Mouse (Mus musculus): ENCODE results near the gene Crtc1. TPM values are rescaled to one million over a fixed set of nuclear protein-coding genes. Genes with fewer than 3 reads are reported as not detected.
A peak's percentile ranks its signal among the peaks of the same experiment; 100 is the strongest.

The Crtc1 gene
- polyA plus RNA-seq, 1 experiment from 2014 or later: 21.0 TPM

GRCm38 (mm10) chr8:70373397-70374317, 65.7 kb downstream of the Crtc1 start, which contains the start of gene Comp:
Gene Comp, plus strand, starts transcription at chr8:70373558.
- Histone ChIP-seq H3K27me3 (peaks cover 82% of the 10 kb centered on the region), H3K27ac (no peak within 1 kb of the TSS), H3K4me1 (peaks cover 45% of the 10 kb centered on the region), H3K4me2 (peak within 1 kb of the TSS; percentile 77), H3K9ac (0 out of 2 replicates have a peak within 1 kb of the TSS, but pooled peaks have one; percentile 9), H3K4me3 (replicated peaks) (peak within 1 kb of the TSS; percentile 47), H3K36me3 (no peaks in the 10 kb centered on the region), H3K9me3 (replicated peaks) (no peaks in the 10 kb centered on the region)
- WGBS: 3% methylated on average over 47 of the region's 47 CpGs
- no peak for ATAC-seq (replicated peaks; ENCODE audit: low FRiP score)

GRCm38 (mm10) chr8:70371951-70372350, 67.4 kb downstream of the Crtc1 start:
- no peak overlapping the region for H3K4me3 ChIP-seq (replicated peaks)
- no peak overlapping the region for H3K27ac ChIP-seq
- H3K36me3 ChIP-seq: no peaks in the 10 kb centered on the region
- no peak for ATAC-seq (replicated peaks; ENCODE audit: low FRiP score)
- H3K27me3 ChIP-seq: peaks cover 65% of the 10 kb centered on the region
- no peaks in the 10 kb centered on the region for H3K9me3 ChIP-seq (replicated peaks)
- 22% methylated on average over 6 of the region's 6 CpGs for WGBS
- no peak overlapping the region for H3K4me2 ChIP-seq
- peaks cover 45% of the 10 kb centered on the region for H3K4me1 ChIP-seq
- no peak overlapping the region for H3K9ac ChIP-seq

GRCm38 (mm10) chr8:70370476-70370875, 68.9 kb downstream of the Crtc1 start:
- peaks cover 33% of the 10 kb centered on the region for H3K4me1 ChIP-seq
- ATAC-seq (replicated peaks; ENCODE audit: low FRiP score): no peak
- no peak overlapping the region for H3K4me2 ChIP-seq
- no peaks in the 10 kb centered on the region for H3K9me3 ChIP-seq (replicated peaks)
- H3K9ac ChIP-seq: no peak overlapping the region
- H3K36me3 ChIP-seq: no peaks in the 10 kb centered on the region
- H3K27me3 ChIP-seq: peaks cover 50% of the 10 kb centered on the region
- H3K4me3 ChIP-seq (replicated peaks): no peak overlapping the region
- 84% methylated on average over 7 of the region's 7 CpGs for WGBS
- no peak overlapping the region for H3K27ac ChIP-seq

- Histone ChIP-seq H3K9me3 (replicated peaks) (no peaks in the 10 kb centered on the region), H3K36me3 (no peaks in the 10 kb centered on the region), H3K4me2 (no peak overlapping the region), H3K27ac (no peak overlapping the region), H3K4me3 (replicated peaks) (no peak overlapping the region), H3K9ac (no peak overlapping the region), H3K4me1 (peaks cover 4% of the 10 kb centered on the region), H3K27me3 (peaks cover 14% of the 10 kb centered on the region)
- 66% methylated on average over 5 of the region's 5 CpGs for WGBS
- ATAC-seq (replicated peaks; ENCODE audit: low FRiP score): no peak
Observed at GRCm38 (mm10) chr8:70366588-70366987, 72.8 kb downstream of the Crtc1 start.

GRCm38 (mm10) chr8:70364066-70364465, 75.3 kb downstream of the Crtc1 start:
- ATAC-seq (replicated peaks; ENCODE audit: low FRiP score): peak; percentile 37
- Histone ChIP-seq H3K9ac (no peak overlapping the region), H3K27ac (no peak overlapping the region), H3K9me3 (replicated peaks) (no peaks in the 10 kb centered on the region), H3K4me3 (replicated peaks) (no peak overlapping the region), H3K36me3 (no peaks in the 10 kb centered on the region), H3K4me1 (peaks cover 4% of the 10 kb centered on the region), H3K4me2 (no peak overlapping the region), H3K27me3 (peaks cover 4% of the 10 kb centered on the region; the same call in 1 of the 2 replicates)
- 39% methylated on average over 5 of the region's 5 CpGs for WGBS

GRCm38 (mm10) chr8:70361484-70362032, 77.8 kb downstream of the Crtc1 start:
- WGBS: 72% methylated on average over 10 of the region's 10 CpGs
- no peak overlapping the region for H3K27ac ChIP-seq
- no peak overlapping the region for H3K4me2 ChIP-seq
- no peaks in the 10 kb centered on the region for H3K9me3 ChIP-seq (replicated peaks)
- ATAC-seq (replicated peaks; ENCODE audit: low FRiP score): no peak
- no peak overlapping the region for H3K9ac ChIP-seq
- no peaks in the 10 kb centered on the region for H3K36me3 ChIP-seq
- H3K27me3 ChIP-seq: peaks cover 4% of the 10 kb centered on the region; the same call in 1 of the 2 replicates
- no peak overlapping the region for H3K4me3 ChIP-seq (replicated peaks)
- H3K4me1 ChIP-seq: peaks cover 4% of the 10 kb centered on the region

GRCm38 (mm10) chr8:70360769-70361168, 78.6 kb downstream of the Crtc1 start:
- ATAC-seq (replicated peaks; ENCODE audit: low FRiP score): no peak
- no peak overlapping the region for H3K4me3 ChIP-seq (replicated peaks)
- no peaks in the 10 kb centered on the region for H3K36me3 ChIP-seq
- H3K4me2 ChIP-seq: no peak overlapping the region
- H3K27me3 ChIP-seq: peaks cover 4% of the 10 kb centered on the region; the same call in 1 of the 2 replicates
- H3K9me3 ChIP-seq (replicated peaks): no peaks in the 10 kb centered on the region
- H3K27ac ChIP-seq: no peak overlapping the region
- H3K9ac ChIP-seq: no peak overlapping the region
- H3K4me1 ChIP-seq: peaks cover 4% of the 10 kb centered on the region
- 56% methylated on average over 4 of the region's 4 CpGs for WGBS

- H3K27me3 ChIP-seq: peaks cover 4% of the 10 kb centered on the region; the same call in 1 of the 2 replicates
- peaks cover 4% of the 10 kb centered on the region for H3K4me1 ChIP-seq
- no peak overlapping the region for H3K27ac ChIP-seq
- WGBS: 15% methylated on average over 3 of the region's 3 CpGs
- no peak for ATAC-seq (replicated peaks; ENCODE audit: low FRiP score)
- H3K9ac ChIP-seq: no peak overlapping the region
- no peaks in the 10 kb centered on the region for H3K9me3 ChIP-seq (replicated peaks)
- H3K4me3 ChIP-seq (replicated peaks): no peak overlapping the region
- no peak overlapping the region for H3K4me2 ChIP-seq
- no peaks in the 10 kb centered on the region for H3K36me3 ChIP-seq
Observed at GRCm38 (mm10) chr8:70359411-70359810, 80.0 kb downstream of the Crtc1 start.

GRCm38 (mm10) chr8:70356111-70356510, 83.3 kb downstream of the Crtc1 start:
- Histone ChIP-seq H3K9ac (no peak overlapping the region), H3K36me3 (no peaks in the 10 kb centered on the region), H3K9me3 (replicated peaks) (no peaks in the 10 kb centered on the region), H3K27me3 (no peaks in the 10 kb centered on the region), H3K4me1 (peaks cover 20% of the 10 kb centered on the region), H3K4me2 (no peak overlapping the region), H3K27ac (no peak overlapping the region), H3K4me3 (replicated peaks) (no peak overlapping the region)
- WGBS: 87% methylated on average over 1 of the region's 1 CpGs
- ATAC-seq (replicated peaks; ENCODE audit: low FRiP score): no peak

GRCm38 (mm10) chr8:70354004-70354403, 85.4 kb downstream of the Crtc1 start:
- H3K27ac ChIP-seq: 0 out of 2 replicates have a peak overlapping the region, but pooled peaks have one; percentile 1
- no peaks in the 10 kb centered on the region for H3K27me3 ChIP-seq
- no peaks in the 10 kb centered on the region for H3K9me3 ChIP-seq (replicated peaks)
- whole genome bisulfite sequencing: 59% methylated on average over 4 of the region's 4 CpGs
- ATAC-seq (replicated peaks; ENCODE audit: low FRiP score): no peak
- H3K36me3 ChIP-seq: peaks cover 15% of the 10 kb centered on the region
- H3K4me3 ChIP-seq (replicated peaks): peak overlapping the region; percentile 99
- peak overlapping the region; percentile 96 for H3K4me2 ChIP-seq
- peaks cover 41% of the 10 kb centered on the region for H3K4me1 ChIP-seq
- peak overlapping the region; percentile 31; the same call in 1 of the 2 replicates for H3K9ac ChIP-seq

GRCm38 (mm10) chr8:70353194-70353817, 86.1 kb downstream of the Crtc1 start, which contains the start of gene Upf1:
Gene Upf1, minus strand, starts transcription at chr8:70353278.
- Histone ChIP-seq H3K27me3 (no peaks in the 10 kb centered on the region), H3K36me3 (peaks cover 22% of the 10 kb centered on the region), H3K4me3 (replicated peaks) (peak within 1 kb of the TSS; percentile 99), H3K27ac (peak within 1 kb of the TSS; percentile 91), H3K4me1 (peaks cover 48% of the 10 kb centered on the region), H3K4me2 (peak within 1 kb of the TSS; percentile 96), H3K9ac (peak within 1 kb of the TSS; percentile 99), H3K9me3 (replicated peaks) (no peaks in the 10 kb centered on the region)
- under 1% methylated on average over 69 of the region's 69 CpGs for WGBS
- ATAC-seq (replicated peaks; ENCODE audit: low FRiP score): peak; percentile 92

Data from kidney, embryonic 15.5 days (tissue).